Mouse (Mus musculus) urinary bladder, postnatal 0 days (tissue): Measurements from ENCODE around the gene Ankrd63. TPM values are rescaled to one million over a fixed set of nuclear protein-coding genes. Genes with fewer than 3 reads are reported as not detected.

ENCODE experiments used
- polyA plus RNA-seq: library from polyadenylated mRNA; unstranded; fragments of >200 nt; fragmentation: Nextera tagmentation; extraction: Ambion mirVana; gene quantifications from 2 replicates; pipeline ENCODE4 v1.2.1, GENCODE M21; 2015

Gene Ankrd63
- 0.02 TPM in 1 of 2 replicates, not detected in the other for polyA plus RNA-seq

GRCm38 (mm10) chr2:118703913-118704730, at the start of gene Ankrd63:
TSS of gene Ankrd63 (minus strand) at chr2:118703963.

GRCm38 (mm10) chr2:118745232-118745884, 41.6 kb upstream of the Ankrd63 start, which contains the start of gene Inafm2:
TSS of gene Inafm2 (plus strand) at chr2:118745758.

GRCm38 (mm10) chr2:118728337-118728736, 24.6 kb upstream of the Ankrd63 start, which contains the start of gene Plcb2:
TSS of gene Plcb2 (minus strand) at chr2:118728438.

GRCm38 (mm10) chr2:118662902-118663803, 40.6 kb downstream of the Ankrd63 start, which contains the start of gene Pak6:
TSS of gene Pak6 (plus strand) at chr2:118663303.

Other genes with a start within 250 kb of the Ankrd63 start
- gene Srp14, start 224.3 kb downstream of the Ankrd63 start, polyA plus RNA-seq, result 207 and 213 TPM in 2 replicates
- gene Bmf, start 154.3 kb downstream of the Ankrd63 start, polyA plus RNA-seq, result 2.0 and 2.6 TPM in 2 replicates
- gene Bub1b, start 105.8 kb downstream of the Ankrd63 start, polyA plus RNA-seq, result 11.0 and 13.7 TPM in 2 replicates
- 1.6 and 2.4 TPM in 2 replicates for gene Pak6, start 40.7 kb downstream of the Ankrd63 start, polyA plus RNA-seq
- gene Plcb2, start 24.5 kb upstream of the Ankrd63 start, polyA plus RNA-seq, result 0.49 and 0.70 TPM in 2 replicates
- gene Inafm2, start 41.8 kb upstream of the Ankrd63 start, polyA plus RNA-seq, result 57.1 and 66.7 TPM in 2 replicates
- 6.7 and 7.9 TPM in 2 replicates for gene Ccdc9b, start 58.7 kb upstream of the Ankrd63 start, polyA plus RNA-seq
- gene Phgr1, start 68.8 kb upstream of the Ankrd63 start, polyA plus RNA-seq, result not detected in 2 replicates
- 0.10 and 0.16 TPM in 2 replicates for gene Disp2, start 75.8 kb upstream of the Ankrd63 start, polyA plus RNA-seq
- 24.9 and 29.9 TPM in 2 replicates for gene Knstrn, start 110.0 kb upstream of the Ankrd63 start, polyA plus RNA-seq
- gene Ivd, start 158.0 kb upstream of the Ankrd63 start, polyA plus RNA-seq, result 26.6 and 30.6 TPM in 2 replicates
- gene Bahd1, start 196.4 kb upstream of the Ankrd63 start, polyA plus RNA-seq, result 1.6 and 2.3 TPM in 2 replicates
- 18.4 and 20.0 TPM in 2 replicates for gene Chst14, start 222.5 kb upstream of the Ankrd63 start, polyA plus RNA-seq